Mouse (Mus musculus) midbrain, embryonic 14.5 days (tissue): Measurements from ENCODE around the gene Bphl. TPM values are rescaled to one million over a fixed set of nuclear protein-coding genes. Genes with fewer than 3 reads are reported as not detected.

Experiments used
- ATAC-seq: fragments of 200-750 bp; cut with Nextera tagmentation; 2 replicates; pipeline ENCODE4 v1.8.0; 2017; ENCODE audit warnings: moderate number of reproducible peaks, moderate library complexity; ENCODE audit not compliant: low FRiP score, low TSS enrichment
- DNase-seq: peaks from one replicate; pipeline ENCODE4 v3.0.0-alpha.2; 2015
- H3K27ac ChIP-seq: fragments of 300-500 bp; sonication (generic); replicated peaks from 2 replicates; pipeline ENCODE4 v1.5.1; 2014; ENCODE audit warnings: mild to moderate bottlenecking, low read depth, low read length, moderate library complexity
- H3K27me3 ChIP-seq: fragments of 300-500 bp; sonication (generic); 2 replicates; pipeline ENCODE4 v1.6.1; 2014; ENCODE audit warnings: low read length, control low read depth, mixed read lengths; ENCODE audit not compliant: control insufficient read depth, insufficient read depth
- H3K36me3 ChIP-seq: fragments of 300-500 bp; sonication (generic); 2 replicates; pipeline ENCODE4 v1.6.1; 2014; ENCODE audit warnings: low read length, control low read depth; ENCODE audit not compliant: control insufficient read depth, insufficient read depth
- H3K4me1 ChIP-seq: fragments of 300-500 bp; sonication (generic); 2 replicates; pipeline ENCODE4 v1.6.1; 2014; ENCODE audit warnings: mild to moderate bottlenecking, antibody characterized with exemption, low read length, control low read depth; ENCODE audit not compliant: control insufficient read depth, insufficient read depth
- H3K4me2 ChIP-seq: fragments of 300-500 bp; sonication (generic); 2 replicates; pipeline ENCODE4 v1.6.1; 2014; ENCODE audit warnings: mild to moderate bottlenecking, low read length, moderate library complexity
- H3K4me3 ChIP-seq: fragments of 300-500 bp; sonication (generic); replicated peaks from 2 replicates; pipeline ENCODE4 v1.5.1; 2014; ENCODE audit warnings: low read depth, low read length
- H3K9ac ChIP-seq: fragments of 300-500 bp; sonication (generic); replicated peaks from 2 replicates; pipeline ENCODE4 v1.6.1; 2014; ENCODE audit warnings: mild to moderate bottlenecking, low read length, moderate library complexity
- H3K9me3 ChIP-seq: fragments of 300-500 bp; sonication (generic); 2 replicates; pipeline ENCODE4 v1.6.1; 2016; ENCODE audit warnings: low read length, control low read depth, mixed read lengths; ENCODE audit not compliant: control insufficient read depth
- WGBS: fragments of 180-500 bp; shearing (Covaris S2); extraction: QIAGEN DNeasy Blood & Tissue Kit; methylation state at CpG from one replicate; pipeline ENCODE4 v1.1.7; 2014; 5-methylcytosine and 5-hydroxymethylcytosine counted together
- polyA plus RNA-seq: library from polyadenylated mRNA; unstranded; fragments of >200 nt; fragmentation: Nextera tagmentation; extraction: Ambion mirVana; gene quantifications from 2 replicates; pipeline ENCODE4 v1.2.1, GENCODE M21; 2014

Bphl gene
- polyA plus RNA-seq, 1 experiment from 2014 or later: 36.8 TPM

DNA sequence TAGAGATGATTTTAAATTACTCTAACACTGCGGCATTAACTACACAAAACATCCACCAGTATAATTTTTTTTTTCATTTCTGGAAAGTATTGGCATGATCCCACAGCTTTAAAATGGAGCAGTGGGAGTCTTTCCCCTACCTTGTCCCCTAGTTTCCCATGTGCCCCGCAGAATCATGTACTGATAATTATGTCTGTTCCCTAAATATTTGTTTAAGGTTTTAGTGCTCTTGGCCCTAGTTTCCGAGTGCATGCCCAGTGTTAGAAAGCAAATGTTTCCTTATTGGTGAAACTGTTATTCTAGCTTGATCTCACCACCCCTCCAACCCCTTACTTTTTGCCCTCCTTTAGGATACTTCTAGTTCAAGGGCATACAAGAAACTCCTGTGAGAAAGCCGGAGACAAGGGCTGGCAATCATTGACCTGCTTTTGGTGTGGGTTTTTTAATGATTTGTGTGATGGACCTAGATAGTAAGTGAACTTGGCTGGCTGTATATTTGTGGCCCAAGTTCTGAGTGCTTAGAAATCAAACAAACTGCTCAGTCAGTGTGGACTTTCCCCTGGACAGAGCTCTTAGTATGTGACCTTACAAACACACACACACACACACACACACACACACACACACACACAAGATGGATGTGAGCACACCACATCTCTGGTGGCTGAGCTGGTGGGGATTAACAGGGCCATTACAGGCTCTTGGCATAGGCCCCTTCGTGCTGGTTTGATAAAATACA lies 8.3 kb downstream of the Bphl start:
- H3K4me1 ChIP-seq: no peaks in the 10 kb centered on the region
- no peaks in the 10 kb centered on the region for H3K9me3 ChIP-seq
- DNase-seq (no peak), ATAC-seq (no peak)
- H3K36me3 ChIP-seq: peaks cover 14% of the 10 kb centered on the region
- no peak overlapping the region for H3K4me3 ChIP-seq
- 69% methylated on average over 5 of the region's 5 CpGs for WGBS
- no peak overlapping the region for H3K27ac ChIP-seq
- no peak overlapping the region for H3K9ac ChIP-seq
- H3K4me2 ChIP-seq: no peak overlapping the region
- H3K27me3 ChIP-seq: no peaks in the 10 kb centered on the region

GRCm38 (mm10) chr13:34046421-34047012 lies 9.1 kb downstream of the Bphl start:
- H3K4me1 ChIP-seq: no peaks in the 10 kb centered on the region
- H3K9me3 ChIP-seq: no peaks in the 10 kb centered on the region
- no peak overlapping the region for H3K27ac ChIP-seq
- H3K36me3 ChIP-seq: peaks cover 16% of the 10 kb centered on the region
- DNase-seq (peak; percentile 93), ATAC-seq (peak; percentile 92)
- H3K27me3 ChIP-seq: no peaks in the 10 kb centered on the region
- no peak overlapping the region for H3K4me2 ChIP-seq
- 39% methylated on average over 11 of the region's 11 CpGs for WGBS
- H3K4me3 ChIP-seq: no peak overlapping the region
- no peak overlapping the region for H3K9ac ChIP-seq

DNA sequence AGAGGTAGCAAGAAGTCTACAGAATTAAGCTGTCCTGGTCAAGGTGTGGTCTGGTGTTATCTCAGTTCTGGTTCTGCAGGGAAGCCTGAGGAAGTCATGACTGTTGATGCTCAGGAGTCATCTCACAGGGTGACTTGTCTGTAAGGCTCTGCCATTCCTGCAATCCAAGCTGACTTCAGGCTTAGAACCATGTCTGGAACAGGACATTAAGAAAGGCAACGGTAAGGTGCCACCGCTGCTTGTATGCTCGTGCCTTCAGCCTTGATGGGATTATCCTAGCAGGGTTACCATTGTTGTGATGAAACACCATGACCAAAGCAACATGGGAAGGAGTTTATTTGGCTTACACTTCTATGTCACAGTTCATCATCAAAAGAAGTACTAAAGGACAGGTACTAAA lies 10.1 kb downstream of the Bphl start:
- 57% methylated on average over 3 of the region's 3 CpGs for WGBS
- DNase-seq: no peak
- Histone ChIP-seq H3K9me3 (no peaks in the 10 kb centered on the region), H3K27me3 (no peaks in the 10 kb centered on the region), H3K4me1 (no peaks in the 10 kb centered on the region), H3K27ac (no peak overlapping the region), H3K4me3 (no peak overlapping the region), H3K4me2 (no peak overlapping the region), H3K36me3 (peaks cover 20% of the 10 kb centered on the region), H3K9ac (no peak overlapping the region)
- ATAC-seq: no peak

DNA sequence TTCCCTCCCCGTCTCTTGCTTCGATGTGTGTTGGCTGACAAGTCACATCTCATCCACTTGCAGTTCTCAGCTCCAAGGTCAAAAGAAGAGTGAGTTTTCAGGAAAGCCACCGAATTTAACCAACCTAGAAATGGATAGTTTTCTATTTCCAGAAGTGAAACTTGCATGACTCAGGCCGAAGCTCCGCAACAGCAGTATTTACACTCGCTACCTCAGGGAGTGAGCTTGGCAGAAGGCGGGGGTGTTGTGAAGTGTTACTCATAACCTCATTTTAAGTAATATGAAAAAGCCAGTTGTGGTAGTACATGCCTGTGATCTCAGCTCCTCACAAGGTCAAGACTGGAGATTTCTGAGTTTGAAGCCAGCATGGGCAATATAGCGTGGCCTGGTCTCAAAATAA lies 13.1 kb downstream of the Bphl start:
- H3K9ac ChIP-seq: no peak overlapping the region
- DNase-seq (no peak), ATAC-seq (no peak)
- H3K4me3 ChIP-seq: no peak overlapping the region
- H3K4me1 ChIP-seq: no peaks in the 10 kb centered on the region
- no peaks in the 10 kb centered on the region for H3K27me3 ChIP-seq
- H3K4me2 ChIP-seq: no peak overlapping the region
- H3K36me3 ChIP-seq: peaks cover 30% of the 10 kb centered on the region
- H3K27ac ChIP-seq: no peak overlapping the region
- no peaks in the 10 kb centered on the region for H3K9me3 ChIP-seq
- WGBS: 99% methylated on average over 8 of the region's 8 CpGs

DNA sequence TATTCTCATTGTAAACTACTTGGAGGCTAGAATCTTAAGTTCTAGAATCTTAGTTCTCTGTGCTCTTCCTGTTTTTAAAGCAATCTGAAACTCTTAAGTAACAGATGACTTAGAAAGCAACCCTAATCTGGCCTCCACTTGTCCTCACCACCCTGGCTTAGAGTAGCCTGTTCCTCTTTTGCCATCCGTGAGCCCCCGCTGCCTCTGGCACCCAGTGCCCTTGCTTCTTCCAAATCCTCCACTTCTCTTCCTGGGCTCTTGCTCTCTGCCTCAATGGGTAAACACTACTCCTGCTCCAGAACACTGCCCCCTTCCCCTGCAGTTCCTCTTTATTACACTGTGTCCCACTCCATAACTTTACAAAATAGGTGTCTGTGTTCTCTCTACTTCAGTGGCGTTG lies 14.3 kb downstream of the Bphl start:
- DNase-seq (no peak), ATAC-seq (no peak)
- no peaks in the 10 kb centered on the region for H3K4me1 ChIP-seq
- no peaks in the 10 kb centered on the region for H3K27me3 ChIP-seq
- H3K4me2 ChIP-seq: no peak overlapping the region
- H3K27ac ChIP-seq: no peak overlapping the region
- H3K9me3 ChIP-seq: no peaks in the 10 kb centered on the region
- no peak overlapping the region for H3K4me3 ChIP-seq
- H3K36me3 ChIP-seq: peaks cover 35% of the 10 kb centered on the region
- no peak overlapping the region for H3K9ac ChIP-seq
- WGBS: 97% methylated on average over 3 of the region's 3 CpGs

GRCm38 (mm10) chr13:34053673-34054282 lies 16.4 kb downstream of the Bphl start:
- no peaks in the 10 kb centered on the region for H3K27me3 ChIP-seq
- H3K9me3 ChIP-seq: no peaks in the 10 kb centered on the region
- ATAC-seq (no peak), DNase-seq (no peak)
- H3K4me2 ChIP-seq: no peak overlapping the region
- H3K4me1 ChIP-seq: no peaks in the 10 kb centered on the region
- WGBS: 77% methylated on average over 13 of the region's 13 CpGs
- H3K9ac ChIP-seq: no peak overlapping the region
- H3K36me3 ChIP-seq: peaks cover 32% of the 10 kb centered on the region
- H3K27ac ChIP-seq: no peak overlapping the region
- no peak overlapping the region for H3K4me3 ChIP-seq

DNA sequence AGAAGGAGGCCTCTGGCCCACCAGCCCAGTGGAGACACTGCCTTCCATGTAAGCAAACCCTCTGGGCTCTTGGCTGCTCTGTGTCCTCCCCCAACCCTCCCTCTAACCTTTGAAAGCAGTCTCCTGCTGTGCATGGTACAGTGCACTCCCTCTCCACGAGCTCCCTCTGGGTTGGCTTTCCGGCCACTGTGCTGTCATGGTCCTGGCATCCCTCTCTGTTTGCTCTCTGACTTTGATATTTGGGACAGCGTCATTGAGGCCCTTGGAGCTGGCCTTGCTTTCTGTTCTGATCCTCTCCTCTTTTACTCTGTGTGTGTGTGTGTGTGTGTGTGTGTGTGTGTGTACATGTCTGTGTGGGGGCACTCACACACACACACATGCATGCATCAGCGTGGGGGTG lies 17.0 kb downstream of the Bphl start:
- no peak for ATAC-seq
- 61% methylated on average over 4 of the region's 4 CpGs for WGBS
- H3K36me3 ChIP-seq: peaks cover 32% of the 10 kb centered on the region
- no peak overlapping the region for H3K4me3 ChIP-seq
- no peaks in the 10 kb centered on the region for H3K9me3 ChIP-seq
- H3K4me1 ChIP-seq: no peaks in the 10 kb centered on the region
- no peak for DNase-seq
- no peak overlapping the region for H3K9ac ChIP-seq
- H3K4me2 ChIP-seq: no peak overlapping the region
- H3K27me3 ChIP-seq: no peaks in the 10 kb centered on the region
- no peak overlapping the region for H3K27ac ChIP-seq

DNA sequence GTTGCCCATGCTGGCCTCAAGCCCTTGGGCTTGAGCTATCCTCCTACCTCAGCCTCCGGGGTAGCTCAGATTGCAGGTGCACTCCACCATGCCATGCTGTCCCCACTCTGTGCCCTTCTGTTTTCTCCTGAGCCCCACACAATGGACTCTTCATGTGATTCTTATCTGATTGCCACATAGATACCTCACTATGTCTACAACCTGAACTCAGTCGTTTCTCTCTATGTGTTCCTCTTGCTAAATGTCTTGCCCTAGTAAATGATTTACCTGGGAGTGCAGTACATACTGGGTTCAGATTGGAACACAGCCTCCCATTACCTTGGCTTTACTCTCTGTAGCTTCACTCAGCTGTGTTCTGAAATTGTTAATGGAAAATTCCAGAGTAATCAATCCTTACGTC lies 17.6 kb downstream of the Bphl start:
- no peaks in the 10 kb centered on the region for H3K4me1 ChIP-seq
- H3K27me3 ChIP-seq: no peaks in the 10 kb centered on the region
- H3K27ac ChIP-seq: no peak overlapping the region
- no peak overlapping the region for H3K4me3 ChIP-seq
- no peaks in the 10 kb centered on the region for H3K9me3 ChIP-seq
- 94% methylated on average over 3 of the region's 3 CpGs for WGBS
- no peak for DNase-seq
- no peak overlapping the region for H3K4me2 ChIP-seq
- no peak for ATAC-seq
- H3K36me3 ChIP-seq: peaks cover 29% of the 10 kb centered on the region
- no peak overlapping the region for H3K9ac ChIP-seq

GRCm38 (mm10) chr13:34057252-34057651 lies 19.9 kb downstream of the Bphl start:
- DNase-seq (no peak), ATAC-seq (no peak)
- H3K4me1 ChIP-seq: no peaks in the 10 kb centered on the region
- H3K36me3 ChIP-seq: peaks cover 17% of the 10 kb centered on the region
- H3K4me3 ChIP-seq: no peak overlapping the region
- H3K9ac ChIP-seq: no peak overlapping the region
- H3K27ac ChIP-seq: no peak overlapping the region
- H3K4me2 ChIP-seq: no peak overlapping the region
- no peaks in the 10 kb centered on the region for H3K27me3 ChIP-seq
- 95% methylated on average over 1 of the region's 1 CpGs for WGBS
- H3K9me3 ChIP-seq: no peaks in the 10 kb centered on the region
